Mouse (Mus musculus): ENCODE measurements around the gene Snx4. TPM values are rescaled to one million over a fixed set of nuclear protein-coding genes. Genes with fewer than 3 reads are reported as not detected.

Snx4 gene
- polyA plus RNA-seq, 1 experiment from 2014 or later: 79.7 TPM

DNA sequence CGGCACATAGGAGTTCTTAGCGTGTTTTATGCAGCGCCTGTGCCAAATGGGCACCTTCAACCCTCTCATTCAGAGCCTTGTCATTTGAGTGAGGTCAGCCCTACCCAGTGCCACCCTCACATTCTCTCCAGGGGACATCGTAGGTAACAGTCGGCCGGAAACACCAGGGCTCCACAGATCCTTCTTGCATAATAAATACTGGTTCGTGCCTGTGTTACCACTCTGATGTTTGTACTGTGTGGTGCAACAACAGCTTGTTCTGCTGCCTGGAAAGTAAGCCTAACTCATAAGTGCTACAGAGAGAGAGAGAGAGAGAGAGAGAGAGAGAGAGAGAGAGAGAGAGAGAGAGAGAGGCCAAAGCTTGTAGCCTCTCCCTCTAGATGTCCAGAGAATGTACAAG is 66.8 kb downstream of the Snx4 start:
- H3K27ac ChIP-seq (ENCODE audit: low read depth, low read length): no peak overlapping the region
- no peak overlapping the region for H3K9ac ChIP-seq (ENCODE audit: low read depth, low read length)
- no peaks in the 10 kb centered on the region for H3K27me3 ChIP-seq (ENCODE audit: control insufficient read depth, insufficient read depth, low read length)
- WGBS: 83% methylated on average over 7 of the region's 7 CpGs
- H3K9me3 ChIP-seq (ENCODE audit: control insufficient read depth, low read length): no peaks in the 10 kb centered on the region
- no peak overlapping the region for H3K4me2 ChIP-seq (replicated peaks; ENCODE audit: low read depth, low read length)
- H3K36me3 ChIP-seq (ENCODE audit: control insufficient read depth, insufficient read depth, low read length): no peaks in the 10 kb centered on the region
- ATAC-seq (ENCODE audit: low FRiP score, low TSS enrichment): no peak
- no peaks in the 10 kb centered on the region for H3K4me1 ChIP-seq (ENCODE audit: control insufficient read depth, insufficient read depth, low read length)
- no peak overlapping the region for H3K4me3 ChIP-seq (ENCODE audit: low read length)

DNA sequence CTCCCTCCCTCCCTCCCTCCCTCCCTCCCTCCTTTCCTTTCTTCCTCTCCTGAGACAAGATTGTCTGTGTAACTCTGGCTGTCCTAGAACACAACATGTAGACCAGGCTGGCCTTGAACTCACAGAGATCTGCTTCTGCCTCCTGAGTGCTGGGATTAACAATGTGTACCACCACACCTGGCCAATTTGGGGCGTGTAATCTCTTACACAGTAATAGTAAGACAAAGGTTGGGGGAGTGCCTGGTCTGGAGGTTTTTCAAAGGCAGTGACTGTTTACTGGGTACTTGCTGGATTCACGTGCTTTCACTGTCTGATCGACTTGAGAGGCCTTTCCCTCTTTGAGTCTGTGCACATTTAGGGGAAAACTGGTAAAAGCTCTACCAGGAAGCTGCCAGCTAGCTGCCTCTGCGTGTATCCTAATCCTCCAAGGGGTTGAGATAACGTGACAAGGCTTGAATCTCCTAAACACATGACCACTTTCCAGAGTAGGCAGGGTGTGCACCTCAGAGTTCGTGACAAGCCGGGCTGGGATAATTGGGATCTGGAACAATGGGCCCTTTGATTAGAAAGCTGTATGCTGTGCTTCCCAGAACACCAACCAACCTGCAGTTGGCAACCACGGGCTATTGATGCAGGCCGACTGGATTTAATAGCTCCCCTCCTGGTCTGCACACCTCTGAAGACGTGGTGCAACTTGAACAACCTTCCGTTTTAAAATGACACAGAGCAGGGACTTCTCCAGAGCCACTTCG is 74.6 kb downstream of the Snx4 start:
- no peak overlapping the region for H3K27ac ChIP-seq (ENCODE audit: low read depth, low read length)
- no peak for ATAC-seq (ENCODE audit: low FRiP score, low TSS enrichment)
- WGBS: 62% methylated on average over 12 of the region's 12 CpGs

DNA sequence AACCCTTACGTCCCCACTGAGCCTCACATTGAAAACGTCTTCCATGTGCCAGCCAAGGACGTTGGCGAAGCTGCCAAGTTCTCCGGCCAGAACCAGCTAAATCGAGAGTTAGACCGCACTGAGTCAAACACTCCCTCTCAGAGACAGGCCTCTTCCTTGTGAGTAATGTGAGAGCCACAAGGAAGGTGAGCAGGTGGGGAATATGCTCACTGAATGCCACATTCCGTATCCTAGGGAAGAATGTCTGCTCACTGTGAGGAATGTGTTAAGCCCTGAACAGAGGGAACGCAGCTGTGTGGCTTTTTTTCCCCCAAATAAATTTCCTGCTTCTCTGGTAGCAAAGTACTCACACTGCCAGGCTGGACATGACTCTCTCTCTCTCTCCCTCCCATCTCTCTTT is 75.3 kb downstream of the Snx4 start:
- no peak overlapping the region for H3K4me2 ChIP-seq (replicated peaks; ENCODE audit: low read depth, low read length)
- WGBS: 73% methylated on average over 9 of the region's 9 CpGs

More for the DNA sequence above, 74.6 kb downstream of the Snx4 start:
- H3K4me1 ChIP-seq (ENCODE audit: control insufficient read depth, insufficient read depth, low read length): no peaks in the 10 kb centered on the region
- no peak overlapping the region for H3K4me2 ChIP-seq (replicated peaks; ENCODE audit: low read depth, low read length)
- H3K4me3 ChIP-seq (ENCODE audit: low read length): no peak overlapping the region
- H3K27me3 ChIP-seq (ENCODE audit: control insufficient read depth, insufficient read depth, low read length): no peaks in the 10 kb centered on the region
- H3K9ac ChIP-seq (ENCODE audit: low read depth, low read length): no peak overlapping the region
- H3K36me3 ChIP-seq (ENCODE audit: control insufficient read depth, insufficient read depth, low read length): no peaks in the 10 kb centered on the region
- no peaks in the 10 kb centered on the region for H3K9me3 ChIP-seq (ENCODE audit: control insufficient read depth, low read length)

DNA sequence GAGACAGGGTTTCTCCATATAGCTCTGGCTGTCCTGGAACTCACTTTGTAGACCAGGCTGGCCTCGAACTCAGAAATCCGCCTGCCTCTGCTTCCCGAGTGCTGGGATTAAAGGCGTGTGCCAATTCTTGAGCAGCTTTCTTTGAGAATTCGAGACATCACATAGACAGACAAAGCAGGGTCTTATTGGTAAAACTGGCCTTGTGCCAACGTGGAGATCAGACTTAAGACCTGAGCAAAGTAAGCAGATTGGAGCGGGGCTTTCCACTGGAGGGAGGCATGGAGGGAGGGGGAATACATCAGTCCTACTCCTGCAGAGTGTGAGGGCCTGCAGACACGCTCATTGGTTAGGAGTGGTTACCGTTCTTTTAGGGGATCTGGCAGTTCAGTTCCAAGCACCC is 75.9 kb downstream of the Snx4 start:
- Histone ChIP-seq H3K9me3 (ENCODE audit: control insufficient read depth, low read length) (no peaks in the 10 kb centered on the region), H3K4me2 (replicated peaks; ENCODE audit: low read depth, low read length) (no peak overlapping the region), H3K4me1 (ENCODE audit: control insufficient read depth, insufficient read depth, low read length) (no peaks in the 10 kb centered on the region), H3K27ac (ENCODE audit: low read depth, low read length) (no peak overlapping the region), H3K9ac (ENCODE audit: low read depth, low read length) (no peak overlapping the region), H3K4me3 (ENCODE audit: low read length) (no peak overlapping the region), H3K27me3 (ENCODE audit: control insufficient read depth, insufficient read depth, low read length) (no peaks in the 10 kb centered on the region), H3K36me3 (ENCODE audit: control insufficient read depth, insufficient read depth, low read length) (no peaks in the 10 kb centered on the region)
- ATAC-seq (ENCODE audit: low FRiP score, low TSS enrichment): no peak
- 83% methylated on average over 9 of the region's 9 CpGs for WGBS

More for the DNA sequence above, 75.3 kb downstream of the Snx4 start:
- no peaks in the 10 kb centered on the region for H3K9me3 ChIP-seq (ENCODE audit: control insufficient read depth, low read length)
- no peak overlapping the region for H3K9ac ChIP-seq (ENCODE audit: low read depth, low read length)
- no peaks in the 10 kb centered on the region for H3K27me3 ChIP-seq (ENCODE audit: control insufficient read depth, insufficient read depth, low read length)
- H3K27ac ChIP-seq (ENCODE audit: low read depth, low read length): no peak overlapping the region
- no peak overlapping the region for H3K4me3 ChIP-seq (ENCODE audit: low read length)
- ATAC-seq (ENCODE audit: low FRiP score, low TSS enrichment): no peak
- H3K36me3 ChIP-seq (ENCODE audit: control insufficient read depth, insufficient read depth, low read length): no peaks in the 10 kb centered on the region
- H3K4me1 ChIP-seq (ENCODE audit: control insufficient read depth, insufficient read depth, low read length): no peaks in the 10 kb centered on the region

DNA sequence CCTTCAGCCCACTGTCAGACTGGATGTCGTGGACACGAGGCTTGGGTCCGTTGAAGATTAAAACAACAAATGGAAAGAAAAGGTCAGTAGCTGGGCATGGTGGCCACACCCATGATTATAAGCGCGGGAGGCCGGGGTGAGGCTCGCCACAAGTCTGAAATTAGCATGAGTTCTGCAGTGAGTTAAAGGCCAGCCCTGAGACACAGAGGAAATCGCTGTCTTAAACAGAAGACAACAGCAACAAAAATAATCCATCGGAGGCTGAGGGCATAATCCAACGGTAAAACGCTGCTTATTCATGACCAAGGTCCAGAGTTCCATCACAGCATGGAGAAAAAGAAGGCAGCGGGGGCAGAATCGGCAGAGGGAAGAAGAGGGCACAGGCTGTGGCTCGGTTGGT is 81.8 kb downstream of the Snx4 start:
- Histone ChIP-seq H3K27ac (ENCODE audit: low read depth, low read length) (no peak overlapping the region), H3K9me3 (ENCODE audit: control insufficient read depth, low read length) (no peaks in the 10 kb centered on the region), H3K36me3 (ENCODE audit: control insufficient read depth, insufficient read depth, low read length) (no peaks in the 10 kb centered on the region), H3K4me3 (ENCODE audit: low read length) (no peak overlapping the region), H3K4me2 (replicated peaks; ENCODE audit: low read depth, low read length) (no peak overlapping the region), H3K9ac (ENCODE audit: low read depth, low read length) (no peak overlapping the region), H3K27me3 (ENCODE audit: control insufficient read depth, insufficient read depth, low read length) (no peaks in the 10 kb centered on the region), H3K4me1 (ENCODE audit: control insufficient read depth, insufficient read depth, low read length) (no peaks in the 10 kb centered on the region)
- no peak for ATAC-seq (ENCODE audit: low FRiP score, low TSS enrichment)
- 77% methylated on average over 14 of the region's 14 CpGs for WGBS

DNA sequence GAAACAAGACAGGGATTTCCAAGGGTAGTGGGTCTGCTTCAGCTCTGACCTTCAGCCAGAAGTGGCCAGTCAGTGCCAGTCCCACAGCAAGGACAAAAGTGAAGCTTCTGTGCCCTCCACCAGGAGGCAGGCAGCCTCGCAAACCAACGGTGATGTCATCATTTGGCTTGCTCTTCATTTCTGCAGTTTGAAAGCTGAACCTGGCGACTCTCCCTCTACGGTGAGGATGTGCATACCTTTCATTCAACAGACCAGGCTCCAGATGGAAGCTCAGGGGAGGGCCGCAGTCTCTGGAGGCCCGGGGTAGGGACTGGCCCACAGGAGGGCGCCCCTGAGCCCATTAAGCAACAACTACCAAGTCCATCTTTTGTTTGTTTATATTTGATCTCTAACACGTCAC is 85.9 kb downstream of the Snx4 start:
- Histone ChIP-seq H3K36me3 (ENCODE audit: control insufficient read depth, insufficient read depth, low read length) (no peaks in the 10 kb centered on the region), H3K9me3 (ENCODE audit: control insufficient read depth, low read length) (no peaks in the 10 kb centered on the region), H3K4me2 (replicated peaks; ENCODE audit: low read depth, low read length) (no peak overlapping the region), H3K9ac (ENCODE audit: low read depth, low read length) (no peak overlapping the region), H3K4me3 (ENCODE audit: low read length) (no peak overlapping the region), H3K4me1 (ENCODE audit: control insufficient read depth, insufficient read depth, low read length) (no peaks in the 10 kb centered on the region), H3K27ac (ENCODE audit: low read depth, low read length) (no peak overlapping the region), H3K27me3 (ENCODE audit: control insufficient read depth, insufficient read depth, low read length) (no peaks in the 10 kb centered on the region)
- 23% methylated on average over 8 of the region's 8 CpGs for WGBS
- peak; percentile 55 for ATAC-seq (ENCODE audit: low FRiP score, low TSS enrichment)

DNA sequence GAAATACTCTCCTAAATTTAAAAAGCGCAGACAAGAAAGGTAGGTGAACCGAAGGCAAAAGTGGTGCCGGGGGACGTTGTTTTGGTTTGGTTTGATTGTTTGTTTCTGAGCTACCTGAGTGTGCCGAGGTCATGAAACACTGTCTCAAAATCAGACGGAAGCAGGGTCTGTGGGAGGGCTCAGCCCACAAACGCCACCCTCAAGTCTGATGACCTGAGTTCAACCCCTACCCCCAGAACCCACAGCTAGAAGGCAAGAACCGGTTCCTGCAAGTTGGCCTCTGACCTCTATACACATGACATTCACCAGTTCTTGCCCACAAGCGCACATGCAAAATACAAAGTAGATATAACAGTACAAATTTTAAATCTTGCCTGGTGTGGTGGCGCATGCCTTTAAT is 86.4 kb downstream of the Snx4 start:
- no peak for ATAC-seq (ENCODE audit: low FRiP score, low TSS enrichment)
- no peaks in the 10 kb centered on the region for H3K36me3 ChIP-seq (ENCODE audit: control insufficient read depth, insufficient read depth, low read length)
- H3K4me3 ChIP-seq (ENCODE audit: low read length): no peak overlapping the region
- no peaks in the 10 kb centered on the region for H3K4me1 ChIP-seq (ENCODE audit: control insufficient read depth, insufficient read depth, low read length)
- no peak overlapping the region for H3K9ac ChIP-seq (ENCODE audit: low read depth, low read length)
- H3K4me2 ChIP-seq (replicated peaks; ENCODE audit: low read depth, low read length): no peak overlapping the region
- no peaks in the 10 kb centered on the region for H3K9me3 ChIP-seq (ENCODE audit: control insufficient read depth, low read length)
- no peak overlapping the region for H3K27ac ChIP-seq (ENCODE audit: low read depth, low read length)
- no peaks in the 10 kb centered on the region for H3K27me3 ChIP-seq (ENCODE audit: control insufficient read depth, insufficient read depth, low read length)
- 70% methylated on average over 10 of the region's 10 CpGs for WGBS

DNA sequence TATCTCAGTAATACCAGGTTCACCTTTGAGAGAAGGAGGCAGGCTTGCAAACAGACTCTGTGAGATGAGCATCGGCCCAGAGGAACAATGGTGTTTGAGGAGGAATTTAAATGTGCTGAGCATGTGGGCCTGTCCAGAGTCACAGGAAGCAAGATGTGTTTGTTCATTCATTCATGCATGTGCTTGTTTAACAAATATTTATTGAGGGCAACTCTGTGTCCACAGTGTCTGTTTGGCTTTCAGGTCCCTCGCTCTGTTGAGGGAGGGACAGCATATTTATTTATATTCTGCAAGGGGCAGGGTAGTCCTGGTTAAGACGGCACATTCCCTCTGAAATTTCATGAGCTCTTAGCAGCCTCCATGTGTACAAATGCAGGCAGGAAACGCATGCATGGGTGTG is 87.2 kb downstream of the Snx4 start:
- Histone ChIP-seq H3K27ac (ENCODE audit: low read depth, low read length) (no peak overlapping the region), H3K4me1 (ENCODE audit: control insufficient read depth, insufficient read depth, low read length) (no peaks in the 10 kb centered on the region), H3K36me3 (ENCODE audit: control insufficient read depth, insufficient read depth, low read length) (no peaks in the 10 kb centered on the region), H3K9ac (ENCODE audit: low read depth, low read length) (no peak overlapping the region), H3K27me3 (ENCODE audit: control insufficient read depth, insufficient read depth, low read length) (no peaks in the 10 kb centered on the region), H3K9me3 (ENCODE audit: control insufficient read depth, low read length) (no peaks in the 10 kb centered on the region), H3K4me2 (replicated peaks; ENCODE audit: low read depth, low read length) (no peak overlapping the region), H3K4me3 (ENCODE audit: low read length) (no peak overlapping the region)
- 41% methylated on average over 4 of the region's 4 CpGs for WGBS
- no peak for ATAC-seq (ENCODE audit: low FRiP score, low TSS enrichment)

DNA sequence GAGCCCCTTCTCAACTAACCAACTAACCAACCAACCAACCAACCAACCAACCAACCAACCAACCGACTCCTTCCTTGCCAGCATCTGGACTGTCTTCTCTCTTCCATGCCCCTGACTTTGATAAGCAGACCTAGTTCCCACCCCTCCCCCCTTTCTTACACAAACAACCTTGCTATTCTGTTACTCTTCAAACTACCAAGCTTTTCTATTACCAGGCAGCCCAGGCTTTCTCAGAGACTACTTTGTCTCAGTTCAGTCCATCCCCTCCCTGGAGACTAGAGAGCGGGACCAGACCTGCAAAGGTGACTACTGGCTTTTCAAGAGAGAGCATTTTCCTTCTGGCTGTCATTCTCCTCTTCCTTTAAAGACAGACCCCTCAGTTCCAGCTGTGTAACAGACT is 88.2 kb downstream of the Snx4 start:
- H3K36me3 ChIP-seq (ENCODE audit: control insufficient read depth, insufficient read depth, low read length): no peaks in the 10 kb centered on the region
- H3K4me2 ChIP-seq (replicated peaks; ENCODE audit: low read depth, low read length): no peak overlapping the region
- H3K9me3 ChIP-seq (ENCODE audit: control insufficient read depth, low read length): no peaks in the 10 kb centered on the region
- no peaks in the 10 kb centered on the region for H3K4me1 ChIP-seq (ENCODE audit: control insufficient read depth, insufficient read depth, low read length)
- no peak for ATAC-seq (ENCODE audit: low FRiP score, low TSS enrichment)
- H3K27ac ChIP-seq (ENCODE audit: low read depth, low read length): no peak overlapping the region
- H3K4me3 ChIP-seq (ENCODE audit: low read length): no peak overlapping the region
- no peaks in the 10 kb centered on the region for H3K27me3 ChIP-seq (ENCODE audit: control insufficient read depth, insufficient read depth, low read length)
- no peak overlapping the region for H3K9ac ChIP-seq (ENCODE audit: low read depth, low read length)
- WGBS: 86% methylated on average over 2 of the region's 2 CpGs
